Mouse (Mus musculus) adrenal gland (tissue): ENCODE results near the gene Prss38.

Source experiments
- intact Hi-C: fragments of 180-260 bp; cut with DNase I; formaldehyde crosslinking; loops from one replicate; pipeline ENCODE4 v1.15.1; 2025
- microRNA-seq, 2 experiments: library from miRNA; unstranded; fragments of <30 nt; microRNA quantifications; one replicate each; pipeline ENCODE4; 2019

The Prss38 gene

GRCm38 (mm10) chr11:59327625-59328024, 47.8 kb downstream of the Prss38 start:
- intact Hi-C loops = no loop called here

GRCm38 (mm10) chr11:59324777-59325176, 50.7 kb downstream of the Prss38 start:
- intact Hi-C loops = no loop called here

- intact Hi-C loops = no loop called here
These were observed 52.5 kb downstream of the Prss38 start for GRCm38 (mm10) chr11:59322988-59323387.

Small RNA genes within 50 kb of the gene (microRNA-seq; reads per million reads assigned to microRNA genes)
- gene Gm24756 = 0 reads per million in 2 experiments
